Mouse (Mus musculus) lung, postnatal 0 days (tissue): Measurements from ENCODE around the gene Mob1a.

ENCODE experiments used
- CTCF ChIP-seq: IDR thresholded peaks from 2 replicates; pipeline ENCODE4 v1.5.1; 2016; ENCODE audit warnings: antibody characterized with exemption, mild to moderate bottlenecking
- EP300 ChIP-seq: IDR thresholded peaks from 2 replicates; pipeline ENCODE4 v1.6.1; 2016; ENCODE audit warnings: antibody characterized with exemption, mild to moderate bottlenecking, control low read depth

GRCm38 (mm10) chr6:83373704-83374300, 48.0 kb downstream of the Mob1a start:
- TF ChIP-seq CTCF, result no peak
- no peak for TF ChIP-seq EP300
